Mouse (Mus musculus): ENCODE measurements around the gene Tenm2.

GRCm38 (mm10) chr11:36700131-36700530, 535.6 kb downstream of the Tenm2 start:
- TF ChIP-seq CTCF (IDR thresholded peaks at IDR 0.05) (no peak), EP300 (IDR thresholded peaks at IDR 0.05) (no peak)

Data from lung, postnatal 0 days (tissue).